Mouse (Mus musculus) intestine, embryonic 16.5 days (tissue): ENCODE data around the gene Amdhd1. TPM values are rescaled to one million over a fixed set of nuclear protein-coding genes. Genes with fewer than 3 reads are reported as not detected.

Experiments used
- ATAC-seq: fragments of 200-750 bp; cut with Nextera tagmentation; 2 replicates; pipeline ENCODE4 v1.8.0; 2017; ENCODE audit warnings: moderate TSS enrichment, moderate library complexity
- H3K27ac ChIP-seq: fragments of 300-500 bp; sonication (generic); 2 replicates; pipeline ENCODE4 v1.5.1; 2014; ENCODE audit warnings: mild to moderate bottlenecking, low read length
- H3K27me3 ChIP-seq: fragments of 300-500 bp; sonication (generic); replicated peaks from 2 replicates; pipeline ENCODE4 v1.6.1; 2014; ENCODE audit warnings: low read length, control low read depth, mixed read lengths; ENCODE audit not compliant: control insufficient read depth, insufficient read depth
- H3K36me3 ChIP-seq: fragments of 300-500 bp; sonication (generic); 2 replicates; pipeline ENCODE4 v1.6.1; 2014; ENCODE audit warnings: low read length, control low read depth; ENCODE audit not compliant: control insufficient read depth, insufficient read depth
- H3K4me1 ChIP-seq: fragments of 300-500 bp; sonication (generic); 2 replicates; pipeline ENCODE4 v1.6.1; 2014; ENCODE audit warnings: low read length, control low read depth, mixed read lengths; ENCODE audit not compliant: control insufficient read depth, insufficient read depth
- H3K4me2 ChIP-seq: fragments of 300-500 bp; sonication (generic); 2 replicates; pipeline ENCODE4 v1.6.1; 2014; ENCODE audit warnings: low read depth, low read length, control low read depth
- H3K4me3 ChIP-seq: fragments of 300-500 bp; sonication (generic); 2 replicates; pipeline ENCODE4 v1.5.1; 2014; ENCODE audit warnings: mild to moderate bottlenecking, low read length
- H3K9ac ChIP-seq: fragments of 300-500 bp; sonication (generic); 2 replicates; pipeline ENCODE4 v1.6.1; 2014; ENCODE audit warnings: low read depth, low read length
- H3K9me3 ChIP-seq: fragments of 300-500 bp; sonication (generic); 2 replicates; pipeline ENCODE4 v1.6.1; 2016; ENCODE audit warnings: low read length, control low read depth; ENCODE audit not compliant: control insufficient read depth
- WGBS: fragments of 180-500 bp; shearing (Covaris S2); extraction: QIAGEN DNeasy Blood & Tissue Kit; methylation state at CpG from one replicate; pipeline ENCODE4 v1.1.7; 2014; 5-methylcytosine and 5-hydroxymethylcytosine counted together
- polyA plus RNA-seq: library from polyadenylated mRNA; unstranded; fragments of >200 nt; fragmentation: Nextera tagmentation; extraction: Ambion mirVana; gene quantifications from 2 replicates; pipeline ENCODE4 v1.2.1, GENCODE M21; 2015

Gene Amdhd1
- polyA plus RNA-seq, 1 experiment from 2014 or later: 0.95 TPM

- H3K9me3 ChIP-seq: no peaks in the 10 kb centered on the region
- no peak for ATAC-seq
- H3K27ac ChIP-seq: no peak overlapping the region
- H3K4me3 ChIP-seq: no peak overlapping the region
- H3K4me1 ChIP-seq: peaks cover 3% of the 10 kb centered on the region; the same call in 1 of the 2 replicates
- no peaks in the 10 kb centered on the region for H3K36me3 ChIP-seq
- no peaks in the 10 kb centered on the region for H3K27me3 ChIP-seq
- 41% methylated on average over 4 of the region's 4 CpGs for WGBS
- no peak overlapping the region for H3K4me2 ChIP-seq
- H3K9ac ChIP-seq: no peak overlapping the region
Measured at GRCm38 (mm10) chr10:93542356-93542755, 2.5 kb upstream of the Amdhd1 start.

- 77% methylated on average over 1 of the region's 1 CpGs for WGBS
- H3K4me3 ChIP-seq: no peak overlapping the region
- H3K4me2 ChIP-seq: no peak overlapping the region
- no peaks in the 10 kb centered on the region for H3K27me3 ChIP-seq
- H3K36me3 ChIP-seq: no peaks in the 10 kb centered on the region
- no peak overlapping the region for H3K9ac ChIP-seq
- H3K9me3 ChIP-seq: no peaks in the 10 kb centered on the region
- no peak for ATAC-seq
- H3K4me1 ChIP-seq: peaks cover 3% of the 10 kb centered on the region; the same call in 1 of the 2 replicates
- no peak overlapping the region for H3K27ac ChIP-seq
Measured at GRCm38 (mm10) chr10:93541585-93541984, 1.8 kb upstream of the Amdhd1 start.

GRCm38 (mm10) chr10:93540431-93541210 lies 788 bp upstream of the Amdhd1 start, which contains the start of gene Ccdc38:
TSS of gene Ccdc38 (plus strand) at chr10:93540632.
- Histone ChIP-seq H3K27me3 (no peaks in the 10 kb centered on the region), H3K9ac (peak within 1 kb of the TSS; percentile 57), H3K27ac (no peak within 1 kb of the TSS), H3K9me3 (no peaks in the 10 kb centered on the region), H3K4me1 (peaks cover 3% of the 10 kb centered on the region; the same call in 1 of the 2 replicates), H3K36me3 (no peaks in the 10 kb centered on the region), H3K4me3 (peak within 1 kb of the TSS; percentile 41), H3K4me2 (peak within 1 kb of the TSS; percentile 70)
- no peak; the same call in 1 of the 2 replicates for ATAC-seq
- WGBS: 61% methylated on average over 17 of the region's 17 CpGs

GRCm38 (mm10) chr10:93538818-93539217 lies 1.0 kb downstream of the Amdhd1 start:
- Histone ChIP-seq H3K4me2 (no peak overlapping the region), H3K27ac (no peak overlapping the region), H3K36me3 (no peaks in the 10 kb centered on the region), H3K4me3 (no peak overlapping the region), H3K4me1 (peaks cover 3% of the 10 kb centered on the region; the same call in 1 of the 2 replicates), H3K27me3 (no peaks in the 10 kb centered on the region), H3K9ac (no peak overlapping the region), H3K9me3 (no peaks in the 10 kb centered on the region)
- 57% methylated on average over 6 of the region's 6 CpGs for WGBS
- no peak for ATAC-seq

- Histone ChIP-seq H3K4me2 (no peak overlapping the region), H3K4me3 (no peak overlapping the region), H3K9ac (no peak overlapping the region), H3K36me3 (no peaks in the 10 kb centered on the region), H3K27ac (no peak overlapping the region), H3K27me3 (no peaks in the 10 kb centered on the region), H3K9me3 (no peaks in the 10 kb centered on the region), H3K4me1 (peaks cover 3% of the 10 kb centered on the region; the same call in 1 of the 2 replicates)
- 83% methylated on average over 2 of the region's 2 CpGs for WGBS
- no peak for ATAC-seq
Measured at GRCm38 (mm10) chr10:93538287-93538686, 1.5 kb downstream of the Amdhd1 start.

- 60% methylated on average over 1 of the region's 1 CpGs for WGBS
- no peak overlapping the region for H3K4me3 ChIP-seq
- no peak overlapping the region for H3K9ac ChIP-seq
- no peaks in the 10 kb centered on the region for H3K9me3 ChIP-seq
- H3K27me3 ChIP-seq: no peaks in the 10 kb centered on the region
- no peak overlapping the region for H3K4me2 ChIP-seq
- no peak for ATAC-seq
- H3K36me3 ChIP-seq: no peaks in the 10 kb centered on the region
- H3K4me1 ChIP-seq: no peaks in the 10 kb centered on the region
- no peak overlapping the region for H3K27ac ChIP-seq
Measured at GRCm38 (mm10) chr10:93525329-93525728, 14.5 kb downstream of the Amdhd1 start.

GRCm38 (mm10) chr10:93520994-93521393 lies 18.8 kb downstream of the Amdhd1 start:
- WGBS: 70% methylated on average over 4 of the region's 4 CpGs
- ATAC-seq: no peak
- no peaks in the 10 kb centered on the region for H3K4me1 ChIP-seq
- no peaks in the 10 kb centered on the region for H3K36me3 ChIP-seq
- H3K9me3 ChIP-seq: no peaks in the 10 kb centered on the region
- H3K4me3 ChIP-seq: no peak overlapping the region
- no peak overlapping the region for H3K4me2 ChIP-seq
- no peak overlapping the region for H3K9ac ChIP-seq
- H3K27me3 ChIP-seq: no peaks in the 10 kb centered on the region
- H3K27ac ChIP-seq: no peak overlapping the region

GRCm38 (mm10) chr10:93519756-93520155 lies 20.1 kb downstream of the Amdhd1 start:
- no peak for ATAC-seq
- H3K4me1 ChIP-seq: no peaks in the 10 kb centered on the region

GRCm38 (mm10) chr10:93519159-93519558 lies 20.7 kb downstream of the Amdhd1 start:
- Histone ChIP-seq H3K27me3 (no peaks in the 10 kb centered on the region), H3K4me2 (no peak overlapping the region), H3K36me3 (no peaks in the 10 kb centered on the region), H3K27ac (no peak overlapping the region), H3K9me3 (no peaks in the 10 kb centered on the region), H3K9ac (no peak overlapping the region), H3K4me1 (no peaks in the 10 kb centered on the region), H3K4me3 (no peak overlapping the region)
- no peak for ATAC-seq
- WGBS: 89% methylated on average over 8 of the region's 8 CpGs

More at GRCm38 (mm10) chr10:93519756-93520155, 20.1 kb downstream of the Amdhd1 start:
- no peak overlapping the region for H3K9ac ChIP-seq
- H3K27ac ChIP-seq: no peak overlapping the region
- WGBS: 78% methylated on average over 5 of the region's 5 CpGs
- no peak overlapping the region for H3K4me3 ChIP-seq
- no peak overlapping the region for H3K4me2 ChIP-seq
- no peaks in the 10 kb centered on the region for H3K9me3 ChIP-seq
- no peaks in the 10 kb centered on the region for H3K36me3 ChIP-seq
- H3K27me3 ChIP-seq: no peaks in the 10 kb centered on the region
